Mouse (Mus musculus) testis, adult 2 months (tissue): ENCODE data around the gene Gxylt2. TPM values are rescaled to one million over a fixed set of nuclear protein-coding genes. Genes with fewer than 3 reads are reported as not detected.

Experiments
- H3K27ac ChIP-seq: fragments of 200-500 bp; 2 replicates; pipeline ENCODE4 v1.5.1; 2012; ENCODE audit warnings: low read depth, low read length; ENCODE audit not compliant: control insufficient read depth, insufficient read depth
- H3K27me3 ChIP-seq: fragments of 200-500 bp; 2 replicates; pipeline ENCODE4 v1.6.1; 2012; ENCODE audit warnings: mild to moderate bottlenecking, low read length, moderate library complexity; ENCODE audit not compliant: control insufficient read depth, insufficient read depth
- H3K36me3 ChIP-seq: fragments of 200-500 bp; 2 replicates; pipeline ENCODE4 v1.6.1; 2012; ENCODE audit warnings: mild to moderate bottlenecking, low read length; ENCODE audit not compliant: control insufficient read depth, insufficient read depth
- H3K4me1 ChIP-seq: fragments of 200-500 bp; 2 replicates; pipeline ENCODE4 v1.6.1; 2012; ENCODE audit warnings: low read length; ENCODE audit not compliant: control insufficient read depth, insufficient read depth
- H3K4me3 ChIP-seq: fragments of 200-500 bp; 2 replicates; pipeline ENCODE4 v1.5.1; 2012; ENCODE audit warnings: low read depth, mild to moderate bottlenecking, low read length, moderate library complexity, mixed read lengths; ENCODE audit not compliant: control insufficient read depth
- CTCF ChIP-seq: fragments of 200-500 bp; IDR thresholded peaks from 2 replicates; pipeline ENCODE4 v1.5.1; 2012; ENCODE audit warnings: low read depth, mild to moderate bottlenecking, inconsistent platforms, low read length, moderate library complexity; ENCODE audit not compliant: control insufficient read depth, insufficient read depth, insufficient replicate concordance
- POLR2A ChIP-seq: fragments of 200-500 bp; IDR thresholded peaks from 2 replicates; pipeline ENCODE4 v1.6.1; 2012; ENCODE audit warnings: low read depth, mild to moderate bottlenecking, inconsistent platforms, low read length, moderate library complexity; ENCODE audit not compliant: control insufficient read depth
- polyA plus RNA-seq: library from polyadenylated mRNA; depleted of rRNA; stranded (reverse); fragments of >200 nt; gene quantifications from 2 replicates; pipeline ENCODE4 v1.2.3, GENCODE M21; 2012

Gxylt2 gene
- polyA plus RNA-seq, 1 experiment = 2.0 TPM

GRCm38 (mm10) chr6:100706861-100707260 is 2.3 kb downstream of the Gxylt2 start:
- H3K4me3 ChIP-seq = no peak overlapping the region
- no peaks in the 10 kb centered on the region for H3K36me3 ChIP-seq
- peaks cover 11% of the 10 kb centered on the region for H3K4me1 ChIP-seq
- no peaks in the 10 kb centered on the region for H3K27me3 ChIP-seq
- H3K27ac ChIP-seq = no peak overlapping the region
- no peak for TF ChIP-seq POLR2A
- no peak for TF ChIP-seq CTCF

- H3K27me3 ChIP-seq = no peaks in the 10 kb centered on the region
- TF ChIP-seq CTCF = no peak
- TF ChIP-seq POLR2A = no peak
Measured at GRCm38 (mm10) chr6:100707557-100707956, 3.0 kb downstream of the Gxylt2 start.

GRCm38 (mm10) chr6:100708248-100708647 is 3.7 kb downstream of the Gxylt2 start:
- no peaks in the 10 kb centered on the region for H3K27me3 ChIP-seq
- no peak for TF ChIP-seq CTCF
- no peak for TF ChIP-seq POLR2A
- no peak overlapping the region for H3K4me3 ChIP-seq
- no peaks in the 10 kb centered on the region for H3K36me3 ChIP-seq
- H3K4me1 ChIP-seq = peaks cover 11% of the 10 kb centered on the region
- H3K27ac ChIP-seq = no peak overlapping the region

More at GRCm38 (mm10) chr6:100707557-100707956, 3.0 kb downstream of the Gxylt2 start:
- H3K4me1 ChIP-seq = peaks cover 11% of the 10 kb centered on the region
- H3K4me3 ChIP-seq = no peak overlapping the region
- H3K27ac ChIP-seq = no peak overlapping the region
- no peaks in the 10 kb centered on the region for H3K36me3 ChIP-seq

GRCm38 (mm10) chr6:100708996-100709395 is 4.5 kb downstream of the Gxylt2 start:
- no peaks in the 10 kb centered on the region for H3K27me3 ChIP-seq
- no peak overlapping the region for H3K27ac ChIP-seq
- no peaks in the 10 kb centered on the region for H3K36me3 ChIP-seq
- no peak overlapping the region for H3K4me3 ChIP-seq
- TF ChIP-seq POLR2A (no peak), CTCF (no peak)
- peaks cover 11% of the 10 kb centered on the region for H3K4me1 ChIP-seq

GRCm38 (mm10) chr6:100709483-100709882 is 4.9 kb downstream of the Gxylt2 start:
- TF ChIP-seq CTCF = no peak
- TF ChIP-seq POLR2A = no peak
- no peak overlapping the region for H3K27ac ChIP-seq

GRCm38 (mm10) chr6:100710170-100710569 is 5.6 kb downstream of the Gxylt2 start:
- Histone ChIP-seq H3K27ac (no peak overlapping the region), H3K36me3 (no peaks in the 10 kb centered on the region), H3K4me1 (peaks cover 4% of the 10 kb centered on the region; the same call in 1 of the 2 replicates), H3K4me3 (no peak overlapping the region), H3K27me3 (no peaks in the 10 kb centered on the region)
- no peak for TF ChIP-seq CTCF
- TF ChIP-seq POLR2A = no peak

More at GRCm38 (mm10) chr6:100709483-100709882, 4.9 kb downstream of the Gxylt2 start:
- Histone ChIP-seq H3K27me3 (no peaks in the 10 kb centered on the region), H3K4me1 (peaks cover 9% of the 10 kb centered on the region), H3K36me3 (no peaks in the 10 kb centered on the region), H3K4me3 (no peak overlapping the region)

GRCm38 (mm10) chr6:100710866-100711265 is 6.3 kb downstream of the Gxylt2 start:
- Histone ChIP-seq H3K4me1 (no peaks in the 10 kb centered on the region), H3K36me3 (no peaks in the 10 kb centered on the region), H3K4me3 (no peak overlapping the region), H3K27ac (no peak overlapping the region), H3K27me3 (no peaks in the 10 kb centered on the region)
- TF ChIP-seq CTCF (no peak), POLR2A (no peak)
